Comparison of ENCODE assay signal across 8 mouse cellular contexts in the genomic region with DNA sequence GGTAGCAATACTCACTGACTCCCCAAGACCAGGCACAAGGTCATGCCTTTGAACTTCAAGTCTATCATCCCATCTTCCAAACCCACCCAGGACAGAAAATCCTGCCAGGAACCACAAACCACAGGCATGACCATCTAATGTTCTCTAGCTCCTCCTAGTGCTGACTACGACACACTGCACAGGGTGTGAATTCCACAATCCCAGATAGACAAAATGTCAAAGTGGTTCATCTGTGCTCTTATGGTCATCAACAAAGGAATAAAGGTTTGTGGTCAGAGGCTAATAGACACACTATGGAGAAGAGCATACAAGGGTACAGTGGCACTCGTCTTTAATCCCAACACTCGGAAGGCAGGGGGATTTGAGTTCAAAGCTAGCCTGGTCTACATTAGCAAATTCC. TPM values are rescaled to one million over a fixed set of nuclear protein-coding genes. Genes with fewer than 3 reads are reported as not detected.
A peak's percentile ranks its signal among the peaks of the same experiment; 100 is the strongest.
DNase-seq lines count a peak whose midpoint lies in the region; ATAC-seq and TF ChIP-seq lines count a peak whose summit lies in the region.

No protein-coding gene starts in this region.

- 78% methylated on average over 3 of the region's 3 CpGs for WGBS in intestine, postnatal 0 days
- 86% methylated on average over 3 of the region's 3 CpGs for WGBS in intestine, embryonic 15.5 days
- 68% methylated on average over 3 of the region's 3 CpGs for WGBS in hindbrain, embryonic 12.5 days
- WGBS in midbrain, embryonic 15.5 days = 77% methylated on average over 3 of the region's 3 CpGs

- no peak overlapping the region for H3K4me2 ChIP-seq in intestine, postnatal 0 days (replicated peaks; ENCODE audit: low read depth)
- no peak overlapping the region for H3K4me2 ChIP-seq in intestine, embryonic 15.5 days (replicated peaks)
- H3K4me2 ChIP-seq in hindbrain, embryonic 12.5 days (replicated peaks) = no peak overlapping the region
- no peak overlapping the region for H3K4me2 ChIP-seq in midbrain, embryonic 15.5 days

- no peaks in the 10 kb centered on the region for H3K9me3 ChIP-seq in intestine, postnatal 0 days (ENCODE audit: control insufficient read depth)
- no peaks in the 10 kb centered on the region for H3K9me3 ChIP-seq in intestine, embryonic 15.5 days
- no peaks in the 10 kb centered on the region for H3K9me3 ChIP-seq in hindbrain, embryonic 12.5 days (replicated peaks)
- H3K9me3 ChIP-seq in midbrain, embryonic 15.5 days = no peaks in the 10 kb centered on the region

- no peak overlapping the region for H3K9ac ChIP-seq in intestine, postnatal 0 days (ENCODE audit: low read depth, low read length)
- H3K9ac ChIP-seq in intestine, embryonic 15.5 days = no peak overlapping the region
- H3K9ac ChIP-seq in hindbrain, embryonic 12.5 days = no peak overlapping the region
- no peak overlapping the region for H3K9ac ChIP-seq in midbrain, embryonic 15.5 days

- peaks cover 33% of the 10 kb centered on the region for H3K36me3 ChIP-seq in intestine, postnatal 0 days (ENCODE audit: control insufficient read depth, insufficient read depth)
- peaks cover 17% of the 10 kb centered on the region; the same call in 1 of the 2 replicates for H3K36me3 ChIP-seq in intestine, embryonic 15.5 days
- peaks cover 22% of the 10 kb centered on the region for H3K36me3 ChIP-seq in hindbrain, embryonic 12.5 days
- H3K36me3 ChIP-seq in midbrain, embryonic 15.5 days (replicated peaks) = peaks cover 11% of the 10 kb centered on the region; the same call in 1 of the 2 replicates

- no peak overlapping the region for H3K27ac ChIP-seq in intestine, postnatal 0 days (ENCODE audit: low read depth, low read length)
- no peak overlapping the region for H3K27ac ChIP-seq in intestine, embryonic 15.5 days
- H3K27ac ChIP-seq in hindbrain, embryonic 12.5 days = no peak overlapping the region
- H3K27ac ChIP-seq in midbrain, embryonic 15.5 days = no peak overlapping the region

- no peaks in the 10 kb centered on the region for H3K27me3 ChIP-seq in intestine, postnatal 0 days (replicated peaks; ENCODE audit: control insufficient read depth, insufficient read depth, low read length)
- no peaks in the 10 kb centered on the region for H3K27me3 ChIP-seq in intestine, embryonic 15.5 days (replicated peaks)
- no peaks in the 10 kb centered on the region for H3K27me3 ChIP-seq in hindbrain, embryonic 12.5 days
- no peaks in the 10 kb centered on the region for H3K27me3 ChIP-seq in midbrain, embryonic 15.5 days (replicated peaks)

- no peak for ATAC-seq in intestine, postnatal 0 days
- ATAC-seq in intestine, embryonic 15.5 days = no peak
- peak; percentile 50; the same call in 1 of the 2 replicates for ATAC-seq in hindbrain, embryonic 12.5 days (ENCODE audit: low FRiP score)
- ATAC-seq in midbrain, embryonic 15.5 days (replicated peaks) = peak; percentile 59; the same call in 1 of the 2 replicates

- TF ChIP-seq CTCF in intestine, postnatal 0 days (IDR thresholded peaks at IDR 0.05; ENCODE audit: low read depth) = peak; percentile 86

- peak; percentile 32 for DNase-seq in ES-CJ7 (ENCODE audit: low read depth, low spot score)
- peak; percentile 60 for DNase-seq in cerebellum, adult 9-10 months
- DNase-seq in T-cell, adult 2 months (ENCODE audit: low spot score) = no peak
- DNase-seq in left cerebral cortex, adult 11 months (ENCODE audit: low spot score) = no peak

- no peaks in the 10 kb centered on the region for H3K4me1 ChIP-seq in intestine, postnatal 0 days (replicated peaks; ENCODE audit: control insufficient read depth, insufficient read depth, low read length)
- H3K4me1 ChIP-seq in intestine, embryonic 15.5 days (replicated peaks) = no peaks in the 10 kb centered on the region
- no peaks in the 10 kb centered on the region for H3K4me1 ChIP-seq in hindbrain, embryonic 12.5 days
- H3K4me1 ChIP-seq in midbrain, embryonic 15.5 days = no peaks in the 10 kb centered on the region

- H3K4me3 ChIP-seq in intestine, postnatal 0 days (ENCODE audit: low read depth, low read length) = no peak overlapping the region
- H3K4me3 ChIP-seq in intestine, embryonic 15.5 days (replicated peaks) = no peak overlapping the region
- H3K4me3 ChIP-seq in hindbrain, embryonic 12.5 days = no peak overlapping the region
- no peak overlapping the region for H3K4me3 ChIP-seq in midbrain, embryonic 15.5 days

RNA-seq across cellular contexts. Expression of a gene that starts 22.1 kb away (rescaled TPM):
- 3.5 and 3.9 TPM in 2 replicates for polyA plus RNA-seq in intestine, postnatal 0 days (2015; fragmentation: Nextera tagmentation; extraction: Ambion mirVana)
- polyA plus RNA-seq in intestine, embryonic 15.5 days (2015; fragmentation: Nextera tagmentation; extraction: Ambion mirVana) = 5.5 and 5.6 TPM in 2 replicates
- 18.7 and 19.3 TPM in 2 replicates for polyA plus RNA-seq in hindbrain, embryonic 12.5 days (2016; fragmentation: Nextera tagmentation; extraction: Ambion mirVana)
- polyA plus RNA-seq in midbrain, embryonic 15.5 days (2015; fragmentation: Nextera tagmentation; extraction: Ambion mirVana) = 20.1 and 21.3 TPM in 2 replicates

RNA-seq across cellular contexts. Expression of a gene that starts 24.1 kb away (rescaled TPM):
- polyA plus RNA-seq in intestine, postnatal 0 days (2015; fragmentation: Nextera tagmentation; extraction: Ambion mirVana) = 12.2 and 12.8 TPM in 2 replicates
- 26.0 and 28.1 TPM in 2 replicates for polyA plus RNA-seq in intestine, embryonic 15.5 days (2015; fragmentation: Nextera tagmentation; extraction: Ambion mirVana)
- polyA plus RNA-seq in hindbrain, embryonic 12.5 days (2016; fragmentation: Nextera tagmentation; extraction: Ambion mirVana) = 196 and 207 TPM in 2 replicates
- 320 and 350 TPM in 2 replicates for polyA plus RNA-seq in midbrain, embryonic 15.5 days (2015; fragmentation: Nextera tagmentation; extraction: Ambion mirVana)

RNA-seq across cellular contexts. Expression of a gene that starts 58.5 kb away (rescaled TPM):
- polyA plus RNA-seq in intestine, postnatal 0 days (2015; fragmentation: Nextera tagmentation; extraction: Ambion mirVana) = 0.35 and 0.56 TPM in 2 replicates
- polyA plus RNA-seq in intestine, embryonic 15.5 days (2015; fragmentation: Nextera tagmentation; extraction: Ambion mirVana) = 0.36 and 0.48 TPM in 2 replicates
- polyA plus RNA-seq in hindbrain, embryonic 12.5 days (2016; fragmentation: Nextera tagmentation; extraction: Ambion mirVana) = 0.77 and 1.0 TPM in 2 replicates
- polyA plus RNA-seq in midbrain, embryonic 15.5 days (2015; fragmentation: Nextera tagmentation; extraction: Ambion mirVana) = 1.6 and 1.8 TPM in 2 replicates

RNA-seq across cellular contexts. Expression of a gene that starts 59.1 kb away (rescaled TPM):
- polyA plus RNA-seq in intestine, postnatal 0 days (2015; fragmentation: Nextera tagmentation; extraction: Ambion mirVana) = 33.5 and 35.2 TPM in 2 replicates
- polyA plus RNA-seq in intestine, embryonic 15.5 days (2015; fragmentation: Nextera tagmentation; extraction: Ambion mirVana) = 69.3 TPM in 2 replicates
- polyA plus RNA-seq in hindbrain, embryonic 12.5 days (2016; fragmentation: Nextera tagmentation; extraction: Ambion mirVana) = 58.0 and 67.5 TPM in 2 replicates
- 56.7 and 57.8 TPM in 2 replicates for polyA plus RNA-seq in midbrain, embryonic 15.5 days (2015; fragmentation: Nextera tagmentation; extraction: Ambion mirVana)

Comparison
In these comparisons a context has a peak if more than half of its experiments do, and no peak if none do; other contexts are left out.
1. ATAC-seq: peak in hindbrain, embryonic 12.5 days (single experiment) and midbrain, embryonic 15.5 days (single experiment); none in intestine, postnatal 0 days (single experiment) and intestine, embryonic 15.5 days (single experiment).
2. DNase-seq: peak in ES-CJ7 (single experiment) and cerebellum, adult 9-10 months (single experiment); none in T-cell, adult 2 months (single experiment) and left cerebral cortex, adult 11 months (single experiment).